Mouse (Mus musculus): ENCODE measurements around the gene Kcnip2. TPM values are rescaled to one million over a fixed set of nuclear protein-coding genes. Genes with fewer than 3 reads are reported as not detected.

The Kcnip2 gene
- total and polyA plus RNA-seq, 2 experiments from 2014 or later: 30.3 to 30.6 TPM

DNA sequence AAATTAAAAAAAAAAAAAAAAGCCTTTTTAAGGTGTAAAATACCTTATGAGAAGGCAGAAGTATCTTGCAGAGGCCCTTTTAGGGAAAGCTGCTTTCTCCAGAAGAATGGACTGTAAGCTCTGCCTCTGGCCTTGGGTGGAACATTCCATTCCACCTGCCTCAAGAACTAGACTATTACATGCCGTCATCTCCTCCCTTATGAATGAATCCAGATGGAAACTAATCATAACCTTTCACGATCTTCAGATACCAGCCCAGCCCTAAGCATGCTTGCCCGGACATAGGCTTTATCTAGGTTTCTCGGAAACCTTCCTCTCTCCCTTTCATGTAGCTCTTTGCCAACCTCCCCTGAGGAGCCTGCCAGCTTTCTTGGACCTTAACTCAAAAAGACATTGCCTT is 27.5 kb downstream of the Kcnip2 start:
- TF ChIP-seq CTCF (IDR thresholded peaks at IDR 0.05; ENCODE audit: low read depth): no peak
- no peak overlapping the region for H3K9ac ChIP-seq
- no peaks in the 10 kb centered on the region for H3K9me3 ChIP-seq (ENCODE audit: low read length)
- no peak overlapping the region for H3K27ac ChIP-seq (ENCODE audit: low read depth, low read length)
- H3K27me3 ChIP-seq (ENCODE audit: insufficient read depth, low read length): no peaks in the 10 kb centered on the region
- H3K4me1 ChIP-seq (ENCODE audit: insufficient read depth): no peaks in the 10 kb centered on the region
- 91% methylated on average over 4 of the region's 4 CpGs for WGBS
- no peaks in the 10 kb centered on the region for H3K36me3 ChIP-seq (ENCODE audit: insufficient read depth)
- no peak overlapping the region for H3K4me3 ChIP-seq (ENCODE audit: low read depth, low read length)
- DNase-seq: no peak
- no peak for ATAC-seq
- no peak overlapping the region for H3K4me2 ChIP-seq (ENCODE audit: low read depth)

DNA sequence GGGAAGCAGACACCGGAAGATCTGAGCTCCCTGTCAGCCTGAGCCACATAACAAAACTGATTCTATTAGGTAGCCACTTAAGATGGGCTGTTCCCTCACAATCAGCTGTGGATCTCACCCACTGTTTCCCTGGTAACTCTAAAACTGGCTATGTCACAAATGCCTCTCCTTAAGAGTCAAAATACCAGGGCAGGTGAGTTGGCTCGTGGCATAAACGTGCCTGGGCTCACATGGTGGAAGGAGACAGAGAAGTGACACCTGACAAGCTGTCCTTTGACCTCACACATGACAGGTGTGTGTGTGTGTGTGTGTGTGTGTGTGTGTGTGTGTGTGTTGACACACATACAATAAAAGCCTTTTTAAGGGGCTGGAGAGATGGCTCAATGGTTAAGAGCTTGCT is 28.4 kb downstream of the Kcnip2 start:
- Histone ChIP-seq H3K27ac (ENCODE audit: low read depth, low read length) (no peak overlapping the region), H3K4me3 (ENCODE audit: low read depth, low read length) (no peak overlapping the region), H3K4me1 (ENCODE audit: insufficient read depth) (no peaks in the 10 kb centered on the region), H3K9me3 (ENCODE audit: low read length) (no peaks in the 10 kb centered on the region), H3K9ac (no peak overlapping the region), H3K4me2 (ENCODE audit: low read depth) (no peak overlapping the region), H3K36me3 (ENCODE audit: insufficient read depth) (no peaks in the 10 kb centered on the region), H3K27me3 (ENCODE audit: insufficient read depth, low read length) (no peaks in the 10 kb centered on the region)
- DNase-seq: no peak
- TF ChIP-seq CTCF (IDR thresholded peaks at IDR 0.05; ENCODE audit: low read depth): no peak
- no peak for ATAC-seq
- WGBS: 69% methylated on average over 3 of the region's 3 CpGs

DNA sequence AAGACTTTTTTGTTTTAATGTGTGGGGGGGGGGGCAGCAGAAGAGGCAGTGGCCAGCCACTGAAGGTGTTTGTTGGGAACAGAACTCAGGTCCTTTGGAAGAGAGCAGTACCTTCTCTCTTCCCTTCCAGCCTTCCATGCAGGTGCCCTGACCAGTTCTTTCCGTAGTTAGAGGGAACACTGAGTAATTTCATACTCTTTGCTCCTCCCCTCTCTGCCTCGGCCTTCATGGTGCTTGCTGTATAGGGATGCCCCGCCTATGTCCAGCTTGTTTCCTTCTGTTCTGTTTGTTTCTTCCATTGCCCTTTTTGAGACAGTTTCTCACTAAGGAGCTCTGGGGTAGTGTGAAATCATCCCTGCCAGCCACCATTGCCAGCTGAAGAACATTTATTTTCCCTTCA is 30.4 kb downstream of the Kcnip2 start:
- TF ChIP-seq CTCF (IDR thresholded peaks at IDR 0.05; ENCODE audit: low read depth): no peak
- peaks cover 12% of the 10 kb centered on the region for H3K4me1 ChIP-seq (ENCODE audit: insufficient read depth)
- H3K9me3 ChIP-seq (ENCODE audit: low read length): no peaks in the 10 kb centered on the region
- H3K27me3 ChIP-seq (ENCODE audit: insufficient read depth, low read length): no peaks in the 10 kb centered on the region
- H3K4me3 ChIP-seq (ENCODE audit: low read depth, low read length): no peak overlapping the region
- H3K36me3 ChIP-seq (ENCODE audit: insufficient read depth): no peaks in the 10 kb centered on the region; the same call in 1 of the 2 replicates
- no peak for DNase-seq
- WGBS: 73% methylated on average over 3 of the region's 3 CpGs
- H3K9ac ChIP-seq: no peak overlapping the region
- H3K27ac ChIP-seq (ENCODE audit: low read depth, low read length): no peak overlapping the region
- no peak for ATAC-seq
- H3K4me2 ChIP-seq (ENCODE audit: low read depth): no peak overlapping the region

DNA sequence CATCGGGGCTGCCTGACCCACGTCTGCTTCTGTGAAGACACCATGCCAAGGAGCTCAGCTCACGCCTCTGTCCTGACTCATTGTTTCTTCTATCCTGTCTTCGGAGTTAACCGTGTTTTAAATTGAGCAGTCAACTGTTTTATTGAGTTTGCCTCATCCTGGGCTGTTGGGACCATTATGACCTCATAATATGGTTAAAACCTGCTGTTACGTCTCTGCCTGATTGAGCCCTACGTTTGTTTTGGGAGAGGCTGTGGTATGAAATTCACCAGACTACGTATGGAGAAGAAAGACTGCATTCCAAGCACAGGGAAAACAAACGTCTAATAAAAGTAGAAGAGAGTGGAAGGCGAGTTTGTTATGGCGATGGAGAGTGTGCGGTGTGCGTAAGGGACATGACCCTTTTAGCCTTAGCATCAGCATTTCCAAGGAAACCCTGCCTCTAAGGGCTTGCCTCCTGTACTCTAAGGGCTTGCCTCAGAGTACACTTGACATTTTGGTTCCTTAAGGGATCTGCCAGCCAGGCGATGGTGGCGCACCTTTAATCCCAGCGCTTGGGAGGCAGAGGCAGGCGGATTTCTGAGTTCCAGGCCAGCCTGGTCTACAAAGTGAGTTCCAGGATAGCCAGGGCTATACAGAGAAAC is 31.8 kb downstream of the Kcnip2 start:
- H3K9me3 ChIP-seq (ENCODE audit: low read length): no peaks in the 10 kb centered on the region
- DNase-seq: no peak
- H3K27me3 ChIP-seq (ENCODE audit: insufficient read depth, low read length): no peaks in the 10 kb centered on the region
- TF ChIP-seq CTCF (IDR thresholded peaks at IDR 0.05; ENCODE audit: low read depth): no peak
- peak overlapping the region; percentile 46; the same call in 1 of the 2 replicates for H3K27ac ChIP-seq (ENCODE audit: low read depth, low read length)
- H3K4me2 ChIP-seq (ENCODE audit: low read depth): peak overlapping the region; percentile 52
- peak overlapping the region; percentile 4; the same call in 1 of the 2 replicates for H3K9ac ChIP-seq
- no peak for ATAC-seq
- peak overlapping the region; percentile 100 for H3K4me3 ChIP-seq (ENCODE audit: low read depth, low read length)
- H3K4me1 ChIP-seq (ENCODE audit: insufficient read depth): peaks cover 22% of the 10 kb centered on the region
- WGBS: 31% methylated on average over 17 of the region's 17 CpGs
- peaks cover 5% of the 10 kb centered on the region for H3K36me3 ChIP-seq (ENCODE audit: insufficient read depth)

DNA sequence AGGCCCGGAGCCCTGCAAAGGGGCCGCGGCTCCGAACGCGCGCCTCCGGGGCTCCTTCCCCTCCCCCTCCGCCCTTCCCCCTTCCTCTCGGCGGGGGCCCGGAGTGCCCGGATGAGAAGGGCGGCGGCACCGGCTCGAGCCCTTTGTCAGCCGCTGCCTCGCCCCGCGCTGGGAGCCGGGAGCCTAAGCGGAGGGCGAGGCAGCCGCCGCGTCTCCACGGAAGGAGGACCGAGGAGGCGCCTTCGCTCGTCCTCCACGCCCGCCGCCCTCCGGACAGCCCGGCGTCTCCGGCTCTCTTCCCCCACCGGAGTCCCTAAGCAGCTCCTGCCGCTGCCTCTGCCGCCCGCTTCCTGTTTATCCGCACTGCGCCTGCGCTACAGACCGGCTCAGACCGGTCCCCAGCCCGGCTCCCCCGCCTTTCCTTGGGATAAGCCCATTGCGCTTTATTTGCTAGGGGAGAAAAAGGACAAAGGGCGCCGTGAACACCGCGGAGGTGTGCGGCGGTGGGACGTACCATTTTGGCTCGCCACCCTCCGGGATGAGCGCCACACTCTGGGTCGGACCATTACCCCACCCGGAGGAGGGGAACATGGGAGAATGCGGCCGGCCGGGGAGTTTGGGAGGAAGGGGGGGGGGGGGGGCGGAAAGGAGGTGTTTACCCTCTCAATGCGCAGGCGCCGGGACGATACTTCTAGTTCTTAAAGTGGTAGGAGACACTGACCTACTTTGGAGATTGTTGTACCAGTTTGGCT is 32.5 kb downstream of the Kcnip2 start, which contains the start of gene Mgea5:
Gene Mgea5 (minus strand): TSS at position 657 of the 752 bp plus-strand sequence.
- WGBS: 3% methylated on average over 59 of the region's 71 CpGs
- Histone ChIP-seq H3K4me3 (ENCODE audit: low read depth, low read length) (peak within 1 kb of the TSS; percentile 100), H3K9me3 (ENCODE audit: low read length) (no peaks in the 10 kb centered on the region), H3K27me3 (ENCODE audit: insufficient read depth, low read length) (no peaks in the 10 kb centered on the region), H3K27ac (ENCODE audit: low read depth, low read length) (peak within 1 kb of the TSS; percentile 100), H3K4me1 (ENCODE audit: insufficient read depth) (peaks cover 22% of the 10 kb centered on the region), H3K9ac (peak within 1 kb of the TSS; percentile 97), H3K36me3 (ENCODE audit: insufficient read depth) (peaks cover 7% of the 10 kb centered on the region), H3K4me2 (ENCODE audit: low read depth) (peak within 1 kb of the TSS; percentile 52)
- peak; percentile 96 for ATAC-seq
- DNase-seq: peak; percentile 99
- peak; percentile 22; the same call in 1 of the 2 replicates for TF ChIP-seq CTCF (IDR thresholded peaks at IDR 0.05; ENCODE audit: low read depth)

DNA sequence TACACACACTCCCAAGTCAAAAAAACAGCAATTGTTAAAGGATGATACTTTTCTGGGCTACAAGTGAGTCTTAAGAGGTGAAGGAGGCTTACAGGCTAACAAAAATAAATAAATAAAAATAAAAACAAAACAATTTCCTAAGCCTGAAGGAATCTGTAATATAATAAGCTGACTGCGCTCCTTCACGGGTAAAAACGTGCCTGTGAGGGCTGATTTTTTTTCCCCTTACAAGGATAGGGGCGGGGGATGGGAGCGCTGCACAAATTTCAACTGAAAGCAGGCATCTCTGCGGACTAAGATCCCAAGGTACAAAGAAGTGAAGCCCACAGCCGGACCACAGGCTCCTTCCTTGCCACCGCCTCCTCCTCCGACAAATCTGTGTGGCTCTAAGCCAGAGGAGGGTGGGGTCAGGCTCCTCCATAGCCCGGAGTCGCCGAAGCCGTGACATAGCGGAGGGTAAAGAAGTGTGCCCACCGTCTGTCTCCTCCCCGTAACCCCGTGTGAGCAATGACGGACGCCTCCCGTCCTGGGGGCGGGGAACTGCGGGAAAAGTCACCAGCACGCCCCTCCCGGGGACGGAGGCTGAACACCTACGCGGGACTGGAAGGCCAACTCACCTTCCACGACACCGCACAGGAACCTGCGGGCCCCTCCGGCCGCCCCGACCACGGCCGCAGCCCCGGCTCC is 33.4 kb downstream of the Kcnip2 start:
- H3K9me3 ChIP-seq (ENCODE audit: low read length): no peaks in the 10 kb centered on the region
- peak overlapping the region; percentile 51 for H3K4me2 ChIP-seq (ENCODE audit: low read depth)
- peak overlapping the region; percentile 97 for H3K9ac ChIP-seq
- under 1% methylated on average over 34 of the region's 36 CpGs for WGBS
- H3K27ac ChIP-seq (ENCODE audit: low read depth, low read length): peak overlapping the region; percentile 100
- peak; percentile 59 for DNase-seq
- peaks cover 14% of the 10 kb centered on the region for H3K36me3 ChIP-seq (ENCODE audit: insufficient read depth)
- no peaks in the 10 kb centered on the region for H3K27me3 ChIP-seq (ENCODE audit: insufficient read depth, low read length)
- TF ChIP-seq CTCF (IDR thresholded peaks at IDR 0.05; ENCODE audit: low read depth): no peak
- peak; percentile 14 for ATAC-seq
- peak overlapping the region; percentile 100 for H3K4me3 ChIP-seq (ENCODE audit: low read depth, low read length)
- H3K4me1 ChIP-seq (ENCODE audit: insufficient read depth): peaks cover 22% of the 10 kb centered on the region
